18 mouse cellular contexts compared by ENCODE assay signal in the genomic region with DNA sequence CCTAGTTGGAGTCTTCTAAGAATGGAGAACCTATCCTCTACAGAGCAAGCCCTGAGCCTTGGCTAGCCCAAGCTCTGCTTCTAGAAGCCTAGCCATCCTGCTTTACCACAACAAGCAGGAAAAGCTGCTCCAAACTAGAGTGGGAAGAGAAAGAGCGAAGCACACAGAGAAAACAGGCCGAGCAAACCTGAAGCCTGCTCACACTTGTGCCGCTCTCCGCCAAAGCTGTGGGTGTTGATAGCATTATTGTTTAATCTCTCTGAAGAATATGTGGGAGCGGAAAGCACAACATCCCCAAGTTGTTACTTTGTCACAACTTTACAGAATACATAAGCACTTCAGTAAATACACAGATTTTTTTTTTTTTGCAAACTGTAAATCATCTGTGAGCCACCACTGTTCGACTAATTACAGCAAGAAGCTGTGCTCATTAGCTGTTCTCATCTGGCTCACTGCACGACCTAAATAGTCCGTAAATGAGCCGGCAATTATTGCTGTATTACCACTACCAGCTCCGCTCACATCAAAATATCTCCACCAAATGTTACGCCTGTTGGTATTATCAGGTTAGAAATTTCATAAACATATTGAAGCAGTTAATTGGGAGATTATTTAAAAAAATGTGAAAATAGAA.
A peak's percentile ranks its signal among the peaks of the same experiment; 100 is the strongest.
DNase-seq lines count a peak whose midpoint lies in the region; ATAC-seq and TF ChIP-seq lines count a peak whose summit lies in the region.
"Had no signal": no experiment of that assay in that cellular context is flagged by ENCODE, and none has a peak within 500 bp of the region (broad histone marks: within the 10 kb centered on the region; RNA-seq: fewer than 3 reads in every experiment).

No protein-coding gene starts in this region.

- H3K4me2 ChIP-seq in midbrain, postnatal 0 days (ENCODE audit: low read depth, low read length, poor library complexity, severe bottlenecking) = no peak overlapping the region
- no peak overlapping the region for H3K4me2 ChIP-seq in midbrain, embryonic 11.5 days
- H3K4me2 ChIP-seq in forebrain, embryonic 12.5 days = peak overlapping the region; percentile 22
- no peak overlapping the region for H3K4me2 ChIP-seq in hindbrain, postnatal 0 days (ENCODE audit: low read depth, low read length)
- H3K4me2 ChIP-seq: intestine, embryonic 15.5 days; limb, embryonic 12.5 days; liver, embryonic 13.5 days; midbrain, embryonic 13.5 days had no signal

- H3K27me3 ChIP-seq in midbrain, postnatal 0 days (ENCODE audit: insufficient read depth, low read length) = no peaks in the 10 kb centered on the region
- no peaks in the 10 kb centered on the region for H3K27me3 ChIP-seq in midbrain, embryonic 11.5 days (ENCODE audit: control insufficient read depth, insufficient read depth, low read length)
- H3K27me3 ChIP-seq in forebrain, embryonic 12.5 days = no peaks in the 10 kb centered on the region
- no peaks in the 10 kb centered on the region for H3K27me3 ChIP-seq in hindbrain, postnatal 0 days (ENCODE audit: insufficient read depth, low read length)
- H3K27me3 ChIP-seq: intestine, embryonic 15.5 days; limb, embryonic 12.5 days; liver, embryonic 13.5 days; midbrain, embryonic 13.5 days had no signal

- no peak overlapping the region for H3K4me3 ChIP-seq in midbrain, postnatal 0 days (ENCODE audit: low read depth, low read length)
- no peak overlapping the region for H3K4me3 ChIP-seq in midbrain, embryonic 11.5 days (ENCODE audit: low read depth, low read length)
- H3K4me3 ChIP-seq in forebrain, embryonic 12.5 days (replicated peaks) = no peak overlapping the region
- H3K4me3 ChIP-seq in hindbrain, postnatal 0 days (ENCODE audit: low read length) = no peak overlapping the region
- H3K4me3 ChIP-seq: heart, embryonic 10.5 days; intestine, embryonic 15.5 days; layer of hippocampus, adult 2 months; limb, embryonic 12.5 days; liver, embryonic 13.5 days; midbrain, embryonic 13.5 days had no signal

- WGBS in midbrain, postnatal 0 days = 85% methylated on average over 11 of the region's 11 CpGs
- WGBS in midbrain, embryonic 11.5 days = 92% methylated on average over 11 of the region's 11 CpGs
- WGBS in forebrain, embryonic 12.5 days = 49% methylated on average over 11 of the region's 11 CpGs
- WGBS in hindbrain, postnatal 0 days = 64% methylated on average over 11 of the region's 11 CpGs

- H3K4me1 ChIP-seq in midbrain, postnatal 0 days (ENCODE audit: insufficient read depth, low read length) = no peaks in the 10 kb centered on the region
- no peaks in the 10 kb centered on the region for H3K4me1 ChIP-seq in midbrain, embryonic 11.5 days (ENCODE audit: control insufficient read depth, insufficient read depth, low read length)
- no peaks in the 10 kb centered on the region for H3K4me1 ChIP-seq in forebrain, embryonic 12.5 days
- H3K4me1 ChIP-seq in hindbrain, postnatal 0 days (ENCODE audit: insufficient read depth, low read length) = no peaks in the 10 kb centered on the region
- H3K4me1 ChIP-seq: heart, embryonic 10.5 days; intestine, embryonic 15.5 days; limb, embryonic 12.5 days; liver, embryonic 13.5 days; midbrain, embryonic 13.5 days had no signal

- no peak overlapping the region for H3K9ac ChIP-seq in midbrain, postnatal 0 days (replicated peaks; ENCODE audit: low read length, poor library complexity, severe bottlenecking)
- H3K9ac ChIP-seq in midbrain, embryonic 11.5 days (ENCODE audit: low read length) = no peak overlapping the region
- no peak overlapping the region for H3K9ac ChIP-seq in forebrain, embryonic 12.5 days
- no peak overlapping the region for H3K9ac ChIP-seq in hindbrain, postnatal 0 days (replicated peaks; ENCODE audit: low read length)
- H3K9ac ChIP-seq: intestine, embryonic 15.5 days; limb, embryonic 12.5 days; liver, embryonic 13.5 days; midbrain, embryonic 13.5 days had no signal

- H3K36me3 ChIP-seq in midbrain, postnatal 0 days (ENCODE audit: insufficient read depth, low read length) = no peaks in the 10 kb centered on the region
- no peaks in the 10 kb centered on the region for H3K36me3 ChIP-seq in midbrain, embryonic 11.5 days (ENCODE audit: control insufficient read depth, insufficient read depth, low read length)
- H3K36me3 ChIP-seq in forebrain, embryonic 12.5 days (replicated peaks) = no peaks in the 10 kb centered on the region
- H3K36me3 ChIP-seq in hindbrain, postnatal 0 days (ENCODE audit: insufficient read depth, low read length) = no peaks in the 10 kb centered on the region
- H3K36me3 ChIP-seq: heart, embryonic 10.5 days; intestine, embryonic 15.5 days; limb, embryonic 12.5 days; liver, embryonic 13.5 days; midbrain, embryonic 13.5 days had no signal

- no peak overlapping the region for H3K27ac ChIP-seq in midbrain, postnatal 0 days (ENCODE audit: low read depth, low read length)
- H3K27ac ChIP-seq in midbrain, embryonic 11.5 days (ENCODE audit: low read depth, low read length) = no peak overlapping the region
- H3K27ac ChIP-seq in forebrain, embryonic 12.5 days = peak overlapping the region; percentile 72
- no peak overlapping the region for H3K27ac ChIP-seq in hindbrain, postnatal 0 days
- H3K27ac ChIP-seq: heart, embryonic 10.5 days; intestine, embryonic 15.5 days; layer of hippocampus, adult 2 months; limb, embryonic 12.5 days; liver, embryonic 13.5 days had no signal

- H3K9me3 ChIP-seq in midbrain, postnatal 0 days (ENCODE audit: low read length) = no peaks in the 10 kb centered on the region
- no peaks in the 10 kb centered on the region for H3K9me3 ChIP-seq in midbrain, embryonic 11.5 days (ENCODE audit: control insufficient read depth, low read length)
- H3K9me3 ChIP-seq in forebrain, embryonic 12.5 days = no peaks in the 10 kb centered on the region
- no peaks in the 10 kb centered on the region for H3K9me3 ChIP-seq in hindbrain, postnatal 0 days (ENCODE audit: low read length)
- H3K9me3 ChIP-seq: heart, embryonic 10.5 days; intestine, embryonic 15.5 days; limb, embryonic 12.5 days; liver, embryonic 13.5 days; midbrain, embryonic 13.5 days had no signal

- TF ChIP-seq CTCF in midbrain, postnatal 0 days (IDR thresholded peaks at IDR 0.05) = no peak
- no peak for TF ChIP-seq CTCF in hindbrain, postnatal 0 days (IDR thresholded peaks at IDR 0.05; ENCODE audit: low read depth)

- no peak for ATAC-seq in midbrain, postnatal 0 days (ENCODE audit: low FRiP score)
- ATAC-seq in midbrain, embryonic 11.5 days (ENCODE audit: low FRiP score) = no peak
- ATAC-seq in forebrain, embryonic 12.5 days (ENCODE audit: low FRiP score) = peak; percentile 93; the same call in 1 of the 2 replicates
- ATAC-seq in hindbrain, postnatal 0 days = no peak
- ATAC-seq: intestine, embryonic 15.5 days; midbrain, embryonic 13.5 days had no signal

- DNase-seq in midbrain, postnatal 0 days (ENCODE audit: low spot score) = peak; percentile 54
- DNase-seq in midbrain, embryonic 11.5 days (ENCODE audit: low spot score, missing footprints) = no peak
- DNase-seq in hindbrain, postnatal 0 days (ENCODE audit: low spot score) = peak; percentile 39
- no peak for DNase-seq in gastrocnemius, postnatal 4 days (ENCODE audit: low spot score in 2 of 2)
- DNase-seq in urinary bladder, postnatal 10 days (ENCODE audit: low spot score) = no peak
- no peak for DNase-seq in B cell, adult 2 months
- DNase-seq: cerebellum, postnatal 10 days; embryo, embryonic 11 days; gastrocnemius, postnatal 36 days; heart, postnatal 10 days; liver, embryonic 13.5 days; thymus, adult 18-20 months had no signal

Comparison
In these comparisons a context has a peak if more than half of its experiments do, and no peak if none do; other contexts are left out.
1. DNase-seq: peak in midbrain, postnatal 0 days (single experiment) and hindbrain, postnatal 0 days (single experiment); none in midbrain, embryonic 11.5 days (single experiment), gastrocnemius, postnatal 4 days (0 of 2), urinary bladder, postnatal 10 days (single experiment) and B cell, adult 2 months (0 of 2).